Mouse (Mus musculus) midbrain, embryonic 15.5 days (tissue): ENCODE measurements at regions not wholly inside any gene's neighbourhood (a gene's known extent, or its start where the extent isn't known, plus 50 kb on each side); places are given as distances from the start of the nearest gene placed in this dataset.

Experiments used
- ATAC-seq: fragments of 200-750 bp; cut with Nextera tagmentation; replicated peaks from 2 replicates; pipeline ENCODE4 v1.8.0; 2017; ENCODE audit warnings: moderate TSS enrichment
- H3K27ac ChIP-seq: fragments of 300-500 bp; sonication (generic); 2 replicates; pipeline ENCODE4 v1.5.1; 2015; ENCODE audit warnings: mild to moderate bottlenecking, inconsistent platforms
- H3K27me3 ChIP-seq: fragments of 300-500 bp; sonication (generic); replicated peaks from 2 replicates; pipeline ENCODE4 v1.6.1; 2015; ENCODE audit warnings: inconsistent platforms
- H3K36me3 ChIP-seq: fragments of 300-500 bp; sonication (generic); replicated peaks from 2 replicates; pipeline ENCODE4 v1.6.1; 2015; ENCODE audit warnings: inconsistent platforms
- H3K4me1 ChIP-seq: fragments of 300-500 bp; sonication (generic); 2 replicates; pipeline ENCODE4 v1.6.1; 2015; ENCODE audit warnings: inconsistent platforms
- H3K4me2 ChIP-seq: fragments of 300-500 bp; sonication (generic); 2 replicates; pipeline ENCODE4 v1.6.1; 2015; ENCODE audit warnings: inconsistent platforms, mild to moderate bottlenecking, moderate library complexity
- H3K4me3 ChIP-seq: fragments of 300-500 bp; sonication (generic); 2 replicates; pipeline ENCODE4 v1.5.1; 2015; ENCODE audit warnings: mild to moderate bottlenecking, inconsistent platforms
- H3K9ac ChIP-seq: fragments of 300-500 bp; sonication (generic); 2 replicates; pipeline ENCODE4 v1.6.1; 2015; ENCODE audit warnings: mild to moderate bottlenecking, inconsistent platforms
- H3K9me3 ChIP-seq: fragments of 300-500 bp; sonication (generic); 2 replicates; pipeline ENCODE4 v1.6.1; 2016; ENCODE audit warnings: inconsistent platforms
- WGBS: fragments of 180-500 bp; shearing (Covaris S2); methylation state at CpG from one replicate; pipeline ENCODE4 v1.1.7; 2015; ENCODE audit warnings: mixed read lengths; 5-methylcytosine and 5-hydroxymethylcytosine counted together

DNA sequence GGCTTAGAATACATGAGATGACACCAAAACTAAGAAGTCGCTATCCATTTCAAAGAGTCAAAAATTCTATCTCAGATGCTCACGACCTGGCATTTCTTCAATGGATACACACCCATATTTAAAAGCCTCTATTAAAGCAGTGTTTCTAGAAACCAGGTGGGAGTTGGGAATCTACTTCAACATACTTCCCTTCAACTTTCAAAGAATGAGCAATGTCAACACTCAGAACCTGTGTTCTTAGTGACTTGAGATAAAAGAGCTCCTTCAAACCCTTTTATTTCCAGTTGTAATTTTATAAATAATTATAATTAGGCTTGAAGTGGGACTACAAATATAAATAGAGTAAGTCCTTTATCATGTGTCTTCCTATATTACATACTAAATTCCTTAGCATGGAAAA, 747.0 kb upstream of the Chrm3 start:
- WGBS, result 95% methylated on average over 2 of the region's 2 CpGs
- no peak overlapping the region for H3K9ac ChIP-seq
- H3K27me3 ChIP-seq, result no peaks in the 10 kb centered on the region
- H3K27ac ChIP-seq, result no peak overlapping the region
- no peaks in the 10 kb centered on the region for H3K36me3 ChIP-seq
- H3K4me2 ChIP-seq, result no peak overlapping the region
- no peaks in the 10 kb centered on the region for H3K9me3 ChIP-seq
- H3K4me1 ChIP-seq, result no peaks in the 10 kb centered on the region
- no peak for ATAC-seq
- H3K4me3 ChIP-seq, result no peak overlapping the region

DNA sequence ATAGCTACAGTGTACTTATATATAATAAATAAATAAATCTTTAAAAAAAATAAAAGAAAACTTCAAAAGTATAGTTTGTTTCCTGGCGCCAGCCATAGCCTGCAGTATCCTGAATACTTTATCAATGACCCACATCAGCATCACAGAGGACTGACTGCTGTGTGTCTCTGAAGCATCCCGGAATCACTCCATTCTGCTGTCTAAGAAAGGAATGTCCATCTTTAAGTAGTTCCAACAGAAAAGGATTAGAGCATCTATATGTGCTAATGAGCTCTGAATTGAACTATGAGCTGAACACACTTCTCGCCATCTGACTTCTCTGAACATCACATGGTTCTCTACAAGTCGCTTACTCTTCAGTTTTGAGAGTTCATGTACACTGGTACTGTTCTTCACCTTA, 745.8 kb upstream of the Chrm3 start:
- 84% methylated on average over 4 of the region's 4 CpGs for WGBS
- H3K4me2 ChIP-seq, result no peak overlapping the region
- H3K27me3 ChIP-seq, result no peaks in the 10 kb centered on the region
- H3K4me3 ChIP-seq, result no peak overlapping the region
- ATAC-seq, result no peak
- no peak overlapping the region for H3K27ac ChIP-seq
- no peaks in the 10 kb centered on the region for H3K9me3 ChIP-seq
- H3K4me1 ChIP-seq, result no peaks in the 10 kb centered on the region
- no peaks in the 10 kb centered on the region for H3K36me3 ChIP-seq
- H3K9ac ChIP-seq, result no peak overlapping the region

DNA sequence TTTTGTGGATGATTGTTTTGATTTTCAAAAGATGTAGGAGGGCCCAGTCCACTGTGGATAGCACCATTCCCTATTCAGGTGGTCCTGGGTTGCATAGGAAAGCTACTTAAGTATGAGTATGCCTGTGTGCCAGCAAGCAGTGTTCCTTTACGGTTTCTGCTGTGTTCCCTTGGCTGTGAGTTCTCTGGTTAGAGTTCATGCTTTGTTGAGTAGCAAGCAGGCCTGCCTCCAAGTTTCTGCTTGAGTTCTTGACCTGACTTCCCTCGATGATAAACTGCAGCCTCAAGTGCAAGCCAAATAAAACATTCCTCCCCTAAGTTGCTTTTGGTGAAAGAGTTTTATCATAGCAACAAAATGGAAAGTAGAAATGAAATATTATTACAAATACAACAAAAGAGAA, 744.9 kb upstream of the Chrm3 start:
- Histone ChIP-seq H3K4me2 (no peak overlapping the region), H3K4me1 (no peaks in the 10 kb centered on the region), H3K9me3 (no peaks in the 10 kb centered on the region), H3K4me3 (no peak overlapping the region), H3K27me3 (no peaks in the 10 kb centered on the region), H3K36me3 (no peaks in the 10 kb centered on the region), H3K27ac (no peak overlapping the region), H3K9ac (no peak overlapping the region)
- no peak for ATAC-seq
- 82% methylated on average over 2 of the region's 2 CpGs for WGBS

DNA sequence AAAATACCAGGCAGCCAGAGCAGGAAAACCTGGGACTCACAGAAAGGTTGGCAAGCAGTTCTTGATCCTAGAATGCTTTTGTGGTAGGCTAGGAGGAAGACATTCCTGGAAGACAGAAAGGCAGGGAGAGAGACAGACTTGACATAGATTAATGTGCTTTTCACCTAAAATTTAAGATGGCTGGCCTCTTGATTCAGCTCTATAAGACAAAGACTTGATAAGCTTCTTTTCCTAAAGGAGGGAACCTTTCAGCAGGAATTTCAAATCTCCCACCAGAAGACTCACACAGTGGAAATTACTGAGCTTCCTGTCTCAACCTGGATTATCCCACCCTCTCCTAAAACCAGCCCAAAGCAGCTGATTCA, 738.9 kb upstream of the Chrm3 start:
- Histone ChIP-seq H3K36me3 (no peaks in the 10 kb centered on the region), H3K9ac (no peak overlapping the region), H3K27me3 (no peaks in the 10 kb centered on the region), H3K4me1 (peaks cover 5% of the 10 kb centered on the region), H3K4me2 (no peak overlapping the region), H3K27ac (0 out of 2 replicates have a peak overlapping the region, but pooled peaks have one; percentile 13), H3K4me3 (no peak overlapping the region), H3K9me3 (no peaks in the 10 kb centered on the region)
- no peak for ATAC-seq

DNA sequence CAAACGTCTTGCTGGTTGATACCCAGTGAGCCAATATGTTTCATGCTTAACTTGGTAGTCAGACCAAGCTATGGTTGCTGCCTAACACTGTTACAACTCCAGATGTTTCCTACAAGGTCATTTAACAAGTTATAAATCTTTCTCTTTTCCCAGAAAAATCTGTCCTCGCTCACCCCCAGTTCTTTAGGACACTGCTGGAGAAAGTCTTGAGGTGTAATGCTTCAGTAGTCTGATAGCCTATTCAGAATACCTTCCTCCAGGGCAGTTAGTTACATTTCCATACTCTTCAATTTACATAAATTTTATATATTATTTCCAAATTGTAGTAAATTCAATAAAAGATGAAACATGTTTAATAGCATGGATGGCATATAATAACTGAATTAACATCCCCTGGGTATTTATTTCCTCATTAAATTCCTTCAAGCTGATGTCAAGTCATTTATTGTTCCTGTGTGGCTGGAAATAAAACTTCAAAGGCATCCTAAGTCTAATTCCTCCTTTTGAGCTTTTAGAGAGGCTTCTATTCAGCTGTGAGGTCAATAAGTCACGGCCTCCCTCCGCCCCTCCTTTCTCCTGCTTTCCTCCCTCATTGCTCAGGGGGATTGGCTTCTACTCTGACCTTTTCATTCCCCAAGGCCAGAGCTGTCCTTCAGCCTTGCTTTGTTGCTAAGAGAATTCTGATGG, 738.4 kb upstream of the Chrm3 start:
- Histone ChIP-seq H3K9ac (no peak overlapping the region), H3K27me3 (no peaks in the 10 kb centered on the region), H3K4me1 (peaks cover 5% of the 10 kb centered on the region), H3K4me3 (no peak overlapping the region), H3K27ac (0 out of 2 replicates have a peak overlapping the region, but pooled peaks have one; percentile 13), H3K9me3 (no peaks in the 10 kb centered on the region), H3K36me3 (no peaks in the 10 kb centered on the region), H3K4me2 (no peak overlapping the region)
- ATAC-seq, result no peak
- 17% methylated on average over 4 of the region's 4 CpGs for WGBS

DNA sequence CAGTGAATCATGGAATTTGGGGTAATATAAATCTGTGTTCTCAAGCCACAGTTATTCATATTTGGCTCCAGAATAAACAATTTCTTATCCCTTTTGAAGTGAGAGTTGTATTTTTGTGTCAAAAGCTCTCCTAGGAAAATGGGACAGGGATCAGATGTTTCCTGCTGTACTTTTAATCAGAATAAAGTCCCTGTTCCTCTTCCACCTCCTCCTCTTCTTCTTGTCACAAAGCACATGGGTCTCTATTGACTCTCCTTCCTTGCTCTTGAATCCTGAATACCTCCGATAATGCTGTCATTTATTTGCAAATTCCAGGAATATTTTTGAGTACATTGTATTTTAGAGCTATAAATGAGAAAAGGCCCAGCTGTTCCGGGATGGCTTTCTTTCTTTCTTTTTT, 732.3 kb upstream of the Chrm3 start:
- Histone ChIP-seq H3K27me3 (no peaks in the 10 kb centered on the region), H3K9ac (no peak overlapping the region), H3K4me3 (no peak overlapping the region), H3K4me2 (no peak overlapping the region), H3K36me3 (no peaks in the 10 kb centered on the region), H3K9me3 (no peaks in the 10 kb centered on the region), H3K27ac (no peak overlapping the region), H3K4me1 (no peaks in the 10 kb centered on the region)
- 60% methylated on average over 2 of the region's 2 CpGs for WGBS
- ATAC-seq, result no peak
